Mouse (Mus musculus): ENCODE results near the gene Rnf111.

DNA sequence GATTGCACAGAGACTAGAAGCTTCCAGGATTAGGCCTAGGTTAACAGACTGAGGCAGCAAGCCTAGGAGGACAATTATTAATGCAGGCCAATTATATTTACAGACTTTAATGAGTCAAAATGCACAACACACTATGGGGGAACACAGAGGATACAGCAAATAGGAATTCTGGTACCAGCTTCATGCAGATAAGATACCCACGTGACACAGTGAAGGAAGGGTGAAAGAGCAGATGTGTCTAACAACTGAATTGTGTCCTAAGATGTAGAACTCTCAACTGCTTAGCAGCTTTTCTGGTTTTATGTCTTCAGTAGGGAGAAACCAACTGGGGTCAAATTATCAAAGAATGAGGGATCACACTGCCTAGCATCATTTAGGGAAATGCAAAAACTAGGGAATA lies 17.7 kb downstream of the Rnf111 start:
- no peak for TF ChIP-seq CTCF (IDR thresholded peaks at IDR 0.05; ENCODE audit: borderline replicate concordance, insufficient read depth, low read length)
- TF ChIP-seq POLR2A (IDR thresholded peaks at IDR 0.05; ENCODE audit: low read depth, low read length), result no peak

Measured in embryonic fibroblast, embryonic 13.5 days (primary cell).